8 mouse cellular contexts compared by ENCODE assay signal in the genomic region with DNA sequence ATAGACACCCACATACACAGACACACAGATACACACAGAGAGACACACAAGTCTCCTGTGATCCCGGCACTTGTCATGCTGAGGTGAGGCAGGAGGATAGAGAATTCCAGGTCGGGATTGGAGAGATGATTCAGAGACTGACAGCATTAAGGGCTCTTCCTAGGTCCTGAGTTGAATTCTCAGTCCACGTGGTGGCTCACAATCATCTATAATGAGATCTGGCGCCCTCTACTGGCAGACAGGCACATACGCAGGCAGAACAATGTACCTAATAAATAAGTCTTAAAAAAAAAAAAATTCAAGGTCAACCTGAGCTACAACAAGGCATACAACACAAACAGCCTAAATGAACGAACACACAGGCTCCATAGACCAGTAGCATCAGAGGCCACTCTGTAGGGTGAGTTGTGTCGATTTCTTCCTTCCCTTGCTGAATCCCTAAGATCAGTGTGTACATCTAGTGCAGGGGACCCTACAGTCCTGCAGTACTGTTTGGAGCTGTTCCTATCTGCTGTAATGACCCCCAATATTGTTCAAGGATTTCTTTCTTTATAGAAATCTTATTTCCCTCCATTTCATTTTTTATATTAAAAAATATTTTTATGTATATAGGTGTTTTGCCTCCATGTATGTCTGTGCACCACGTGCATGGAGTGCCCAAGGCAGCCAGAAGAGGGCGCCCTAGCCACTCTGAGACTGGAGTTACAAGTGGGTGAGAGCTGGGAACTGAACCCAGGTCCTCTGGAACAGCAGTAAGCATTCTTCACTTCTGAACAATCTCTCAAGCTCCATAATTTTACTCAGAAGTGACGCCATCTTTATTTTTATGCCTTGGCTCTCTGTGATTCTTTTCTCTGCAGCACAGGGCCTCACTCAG. TPM values are rescaled to one million over a fixed set of nuclear protein-coding genes. Genes with fewer than 3 reads are reported as not detected.
DNase-seq lines count a peak whose midpoint lies in the region; ATAC-seq and TF ChIP-seq lines count a peak whose summit lies in the region.

No protein-coding gene starts in this region.

- H3K4me1 ChIP-seq in forebrain, postnatal 0 days (ENCODE audit: insufficient read depth) = no peaks in the 10 kb centered on the region
- no peaks in the 10 kb centered on the region for H3K4me1 ChIP-seq in limb, embryonic 11.5 days (ENCODE audit: control insufficient read depth, insufficient read depth, low read length)

- 36% methylated on average over 10 of the region's 10 CpGs for WGBS in forebrain, postnatal 0 days
- WGBS in limb, embryonic 11.5 days = 35% methylated on average over 10 of the region's 10 CpGs

- no peak overlapping the region for H3K4me3 ChIP-seq in forebrain, postnatal 0 days (ENCODE audit: low read depth, low read length)
- H3K4me3 ChIP-seq in limb, embryonic 11.5 days (ENCODE audit: low read depth, low read length) = no peak overlapping the region

- peak; percentile 79 for ATAC-seq in forebrain, postnatal 0 days
- ATAC-seq in limb, embryonic 11.5 days (ENCODE audit: insufficient number of reproducible peaks, low FRiP score, low TSS enrichment, low read depth) = no peak

- H3K27me3 ChIP-seq in forebrain, postnatal 0 days (ENCODE audit: insufficient read depth, low read length) = no peaks in the 10 kb centered on the region
- no peaks in the 10 kb centered on the region for H3K27me3 ChIP-seq in limb, embryonic 11.5 days (ENCODE audit: control insufficient read depth, insufficient read depth, low read length)

- peak; percentile 20 to 59 for DNase-seq in layer of hippocampus, postnatal 14 days (ENCODE audit: low spot score in 2 of 2)
- no peak for DNase-seq in layer of hippocampus, adult 11-12 months (ENCODE audit: low spot score)
- DNase-seq in MEL-GATA-1-ER (ENCODE audit: extremely low read depth, low read depth) = peak; percentile 65
- DNase-seq in cerebellum, adult 18-20 months = peak; percentile 63 to 73
- DNase-seq in forebrain, postnatal 0 days = peak; percentile 87
- peak; percentile 79 for DNase-seq in limb, embryonic 11.5 days (ENCODE audit: low spot score)
- peak; percentile 63 to 76 for DNase-seq in natural killer cell, adult 2 months (ENCODE audit: low spot score in 2 of 2)
- peak; percentile 53 for DNase-seq in thymus, postnatal 25 days

- no peaks in the 10 kb centered on the region for H3K9me3 ChIP-seq in forebrain, postnatal 0 days (ENCODE audit: low read length)
- H3K9me3 ChIP-seq in limb, embryonic 11.5 days (ENCODE audit: control insufficient read depth, low read length) = no peaks in the 10 kb centered on the region

- no peak overlapping the region for H3K9ac ChIP-seq in forebrain, postnatal 0 days
- H3K9ac ChIP-seq in limb, embryonic 11.5 days (ENCODE audit: low read length) = no peak overlapping the region

- H3K27ac ChIP-seq in forebrain, postnatal 0 days (ENCODE audit: low read depth, low read length) = no peak overlapping the region
- H3K27ac ChIP-seq in limb, embryonic 11.5 days (replicated peaks; ENCODE audit: low read depth, low read length) = no peak overlapping the region

- TF ChIP-seq CTCF in forebrain, postnatal 0 days (IDR thresholded peaks at IDR 0.05; ENCODE audit: low read depth) = peak; percentile 91

- no peak overlapping the region for H3K4me2 ChIP-seq in forebrain, postnatal 0 days (ENCODE audit: low read depth)
- no peak overlapping the region for H3K4me2 ChIP-seq in limb, embryonic 11.5 days (ENCODE audit: low read depth, severe bottlenecking)

- no peaks in the 10 kb centered on the region for H3K36me3 ChIP-seq in forebrain, postnatal 0 days (ENCODE audit: insufficient read depth)
- no peaks in the 10 kb centered on the region for H3K36me3 ChIP-seq in limb, embryonic 11.5 days (ENCODE audit: control insufficient read depth, insufficient read depth, low read length)

RNA-seq across cellular contexts. Expression of a gene that starts 8.1 kb away (rescaled TPM):
- total RNA-seq in layer of hippocampus, postnatal 14 days (2021) = 10 to 100 TPM; 14.4 to 15.9 TPM
- total RNA-seq in forebrain, postnatal 0 days (2014; rRNA removed) = 14.3 and 21.9 TPM in 2 replicates
- polyA plus RNA-seq in forebrain, postnatal 0 days (2015; fragmentation: Nextera tagmentation; extraction: Ambion mirVana) = 17.3 and 21.2 TPM in 2 replicates
- 4.2 and 5.3 TPM in 2 replicates for polyA plus RNA-seq in limb, embryonic 11.5 days (2014; fragmentation: Nextera tagmentation; extraction: Ambion mirVana)

RNA-seq across cellular contexts. Expression of a gene that starts 32.5 kb away (rescaled TPM):
- 10 to 100 TPM; 32.5 to 37.8 TPM for total RNA-seq in layer of hippocampus, postnatal 14 days (2021)
- total RNA-seq in forebrain, postnatal 0 days (2014; rRNA removed) = 20.7 and 21.4 TPM in 2 replicates
- 15.7 and 19.0 TPM in 2 replicates for polyA plus RNA-seq in forebrain, postnatal 0 days (2015; fragmentation: Nextera tagmentation; extraction: Ambion mirVana)
- polyA plus RNA-seq in limb, embryonic 11.5 days (2014; fragmentation: Nextera tagmentation; extraction: Ambion mirVana) = 3.8 and 5.6 TPM in 2 replicates

RNA-seq across cellular contexts. Expression of a gene that starts 35.8 kb away (rescaled TPM):
- total RNA-seq in layer of hippocampus, postnatal 14 days (2021) = 10 to 100 TPM; 48.0 to 48.7 TPM
- 39.1 and 58.0 TPM in 2 replicates for total RNA-seq in forebrain, postnatal 0 days (2014; rRNA removed)
- polyA plus RNA-seq in forebrain, postnatal 0 days (2015; fragmentation: Nextera tagmentation; extraction: Ambion mirVana) = 54.6 and 55.7 TPM in 2 replicates
- 34.9 and 37.7 TPM in 2 replicates for polyA plus RNA-seq in limb, embryonic 11.5 days (2014; fragmentation: Nextera tagmentation; extraction: Ambion mirVana)

RNA-seq across cellular contexts. Expression of a gene that starts 36.2 kb away (rescaled TPM):
- 100 to 1,000 TPM; 356 to 380 TPM for total RNA-seq in layer of hippocampus, postnatal 14 days (2021)
- 1,357 and 2,159 TPM in 2 replicates for total RNA-seq in forebrain, postnatal 0 days (2014; rRNA removed)
- 876 and 1,153 TPM in 2 replicates for polyA plus RNA-seq in forebrain, postnatal 0 days (2015; fragmentation: Nextera tagmentation; extraction: Ambion mirVana)
- 1,618 and 1,641 TPM in 2 replicates for polyA plus RNA-seq in limb, embryonic 11.5 days (2014; fragmentation: Nextera tagmentation; extraction: Ambion mirVana)

RNA-seq across cellular contexts. Expression of a gene that starts 36.4 kb away (rescaled TPM):
- 10 to 100 TPM; 78.5 to 84.4 TPM for total RNA-seq in layer of hippocampus, postnatal 14 days (2021)
- 46.2 and 46.8 TPM in 2 replicates for total RNA-seq in forebrain, postnatal 0 days (2014; rRNA removed)
- polyA plus RNA-seq in forebrain, postnatal 0 days (2015; fragmentation: Nextera tagmentation; extraction: Ambion mirVana) = 59.6 and 66.1 TPM in 2 replicates
- 35.6 and 37.1 TPM in 2 replicates for polyA plus RNA-seq in limb, embryonic 11.5 days (2014; fragmentation: Nextera tagmentation; extraction: Ambion mirVana)
